Mouse (Mus musculus): ENCODE measurements at regions not wholly inside any gene's neighbourhood (a gene's known extent, or its start where the extent isn't known, plus 50 kb on each side); places are given as distances from the start of the nearest gene placed in this dataset.

- no peak overlapping the region for H3K4me3 ChIP-seq (ENCODE audit: insufficient read depth in 1 of 2, low read depth in 2 of 2, low read length in 2 of 2)
- H3K4me2 ChIP-seq (ENCODE audit: low read depth) = no peak overlapping the region
- no peaks in the 10 kb centered on the region; a peak in 1 of 4 replicates for H3K4me1 ChIP-seq (replicated peaks; ENCODE audit: control insufficient read depth in 2 of 2, insufficient read depth in 2 of 2, low read length in 1 of 2)
- ATAC-seq (ENCODE audit: insufficient read depth) (no peak), DNase-seq (ENCODE audit: low read depth in 3 of 3, low spot score in 3 of 3) (no peak)
- no peaks in the 10 kb centered on the region for H3K9me3 ChIP-seq (ENCODE audit: control insufficient read depth, low read length)
- TF ChIP-seq EP300 (IDR thresholded peaks at IDR 0.05; ENCODE audit: low read depth) (no peak), CTCF (IDR thresholded peaks at IDR 0.05; ENCODE audit: low read depth) (peak; percentile 47)
- peaks cover 2% of the 10 kb centered on the region for H3K27me3 ChIP-seq (ENCODE audit: control insufficient read depth, insufficient read depth, low read length)
- H3K36me3 ChIP-seq (replicated peaks; ENCODE audit: control insufficient read depth, insufficient read depth, low read depth) = no peaks in the 10 kb centered on the region
- 19% methylated on average over 1 of the region's 1 CpGs for WGBS (ENCODE audit: insufficient replicate concordance)
- no peak overlapping the region for H3K9ac ChIP-seq (replicated peaks)
- no peak overlapping the region for H3K27ac ChIP-seq
These were observed 155.2 kb downstream of the Opa1 start for GRCm38 (mm10) chr16:29734324-29734723.

- no peak for DNase-seq (ENCODE audit: low read depth in 3 of 3, low spot score in 3 of 3)
- no peaks in the 10 kb centered on the region for H3K9me3 ChIP-seq (ENCODE audit: control insufficient read depth, low read length)
- no peak for ATAC-seq (ENCODE audit: insufficient read depth)
- peaks cover 2% of the 10 kb centered on the region for H3K27me3 ChIP-seq (ENCODE audit: control insufficient read depth, insufficient read depth, low read length)
- no peaks in the 10 kb centered on the region for H3K36me3 ChIP-seq (replicated peaks; ENCODE audit: control insufficient read depth, insufficient read depth, low read depth)
- no peaks in the 10 kb centered on the region; a peak in 1 of 4 replicates for H3K4me1 ChIP-seq (replicated peaks; ENCODE audit: control insufficient read depth in 2 of 2, insufficient read depth in 2 of 2, low read length in 1 of 2)
- no peak overlapping the region for H3K9ac ChIP-seq (replicated peaks)
- H3K27ac ChIP-seq = no peak overlapping the region
- WGBS (ENCODE audit: insufficient replicate concordance) = 12% methylated on average over 12 of the region's 12 CpGs
- H3K4me3 ChIP-seq (ENCODE audit: insufficient read depth in 1 of 2, low read depth in 2 of 2, low read length in 2 of 2) = no peak overlapping the region
- no peak overlapping the region for H3K4me2 ChIP-seq (ENCODE audit: low read depth)
- TF ChIP-seq EP300 (IDR thresholded peaks at IDR 0.05; ENCODE audit: low read depth) (no peak), CTCF (IDR thresholded peaks at IDR 0.05; ENCODE audit: low read depth) (no peak)
These were observed 155.7 kb downstream of the Opa1 start for GRCm38 (mm10) chr16:29734738-29735250.

- WGBS (ENCODE audit: insufficient replicate concordance) = 5% methylated on average over 12 of the region's 12 CpGs
- no peak for ATAC-seq (ENCODE audit: insufficient read depth)
- no peak overlapping the region for H3K27ac ChIP-seq
- no peaks in the 10 kb centered on the region for H3K36me3 ChIP-seq (replicated peaks; ENCODE audit: control insufficient read depth, insufficient read depth, low read depth)
- no peak overlapping the region for H3K4me3 ChIP-seq (ENCODE audit: insufficient read depth in 1 of 2, low read depth in 2 of 2, low read length in 2 of 2)
- H3K4me2 ChIP-seq (ENCODE audit: low read depth) = no peak overlapping the region
- peaks cover 2% of the 10 kb centered on the region for H3K27me3 ChIP-seq (ENCODE audit: control insufficient read depth, insufficient read depth, low read length)
- no peak overlapping the region for H3K9ac ChIP-seq (replicated peaks)
- TF ChIP-seq CTCF (IDR thresholded peaks at IDR 0.05; ENCODE audit: low read depth) (no peak), EP300 (IDR thresholded peaks at IDR 0.05; ENCODE audit: low read depth) (no peak)
- no peaks in the 10 kb centered on the region for H3K9me3 ChIP-seq (ENCODE audit: control insufficient read depth, low read length)
- no peaks in the 10 kb centered on the region; a peak in 1 of 4 replicates for H3K4me1 ChIP-seq (replicated peaks; ENCODE audit: control insufficient read depth in 2 of 2, insufficient read depth in 2 of 2, low read length in 1 of 2)
- DNase-seq (ENCODE audit: low read depth in 3 of 3, low spot score in 3 of 3) = no peak
These were observed 156.4 kb downstream of the Opa1 start for GRCm38 (mm10) chr16:29735371-29736008.

GRCm38 (mm10) chr16:29736211-29736610, 157.1 kb downstream of the Opa1 start:
- Histone ChIP-seq H3K27ac (no peak overlapping the region), H3K4me2 (ENCODE audit: low read depth) (no peak overlapping the region), H3K4me3 (ENCODE audit: insufficient read depth in 1 of 2, low read depth in 2 of 2, low read length in 2 of 2) (no peak overlapping the region), H3K4me1 (replicated peaks; ENCODE audit: control insufficient read depth in 2 of 2, insufficient read depth in 2 of 2, low read length in 1 of 2) (no peaks in the 10 kb centered on the region; a peak in 1 of 4 replicates), H3K27me3 (ENCODE audit: control insufficient read depth, insufficient read depth, low read length) (peaks cover 2% of the 10 kb centered on the region), H3K36me3 (replicated peaks; ENCODE audit: control insufficient read depth, insufficient read depth, low read depth) (no peaks in the 10 kb centered on the region), H3K9me3 (ENCODE audit: control insufficient read depth, low read length) (no peaks in the 10 kb centered on the region), H3K9ac (replicated peaks) (no peak overlapping the region)
- TF ChIP-seq CTCF (IDR thresholded peaks at IDR 0.05; ENCODE audit: low read depth) = no peak
- no peak for TF ChIP-seq EP300 (IDR thresholded peaks at IDR 0.05; ENCODE audit: low read depth)
- ATAC-seq (ENCODE audit: insufficient read depth) = no peak
- 57% methylated on average over 9 of the region's 9 CpGs for WGBS (ENCODE audit: insufficient replicate concordance)
- no peak for DNase-seq (ENCODE audit: low read depth in 3 of 3, low spot score in 3 of 3)

GRCm38 (mm10) chr16:29738075-29738474, 158.9 kb downstream of the Opa1 start:
- ATAC-seq (ENCODE audit: insufficient read depth) (no peak), DNase-seq (ENCODE audit: low read depth in 3 of 3, low spot score in 3 of 3) (no peak)
- Histone ChIP-seq H3K4me3 (ENCODE audit: insufficient read depth in 1 of 2, low read depth in 2 of 2, low read length in 2 of 2) (no peak overlapping the region), H3K9me3 (ENCODE audit: control insufficient read depth, low read length) (no peaks in the 10 kb centered on the region), H3K4me1 (replicated peaks; ENCODE audit: control insufficient read depth in 2 of 2, insufficient read depth in 2 of 2, low read length in 1 of 2) (no peaks in the 10 kb centered on the region; a peak in 1 of 4 replicates), H3K9ac (replicated peaks) (no peak overlapping the region), H3K27ac (no peak overlapping the region), H3K4me2 (ENCODE audit: low read depth) (no peak overlapping the region), H3K27me3 (ENCODE audit: control insufficient read depth, insufficient read depth, low read length) (peaks cover 2% of the 10 kb centered on the region), H3K36me3 (replicated peaks; ENCODE audit: control insufficient read depth, insufficient read depth, low read depth) (no peaks in the 10 kb centered on the region)
- no peak for TF ChIP-seq EP300 (IDR thresholded peaks at IDR 0.05; ENCODE audit: low read depth)
- no peak for TF ChIP-seq CTCF (IDR thresholded peaks at IDR 0.05; ENCODE audit: low read depth)
- WGBS (ENCODE audit: insufficient replicate concordance) = 64% methylated on average over 9 of the region's 9 CpGs
